Mouse (Mus musculus): Measurements from ENCODE around the gene Fam217a. TPM values are rescaled to one million over a fixed set of nuclear protein-coding genes. Genes with fewer than 3 reads are reported as not detected.

Gene Fam217a
- 0.39 TPM in 1 of 4 replicates, not detected in the others for total RNA-seq (2023)

GRCm38 (mm10) chr13:34924210-34924609 is at the start of gene Fam217a, which contains the start of gene 4933417A18Rik:
Gene Fam217a (minus strand): TSS chr13:34924310.
Gene 4933417A18Rik (plus strand): TSS chr13:34924409.

GRCm38 (mm10) chr13:34963511-34964397 is 39.6 kb upstream of the Fam217a start, which contains the start of gene Eci3:
Gene Eci3 (minus strand): TSS chr13:34963810.

DNA sequence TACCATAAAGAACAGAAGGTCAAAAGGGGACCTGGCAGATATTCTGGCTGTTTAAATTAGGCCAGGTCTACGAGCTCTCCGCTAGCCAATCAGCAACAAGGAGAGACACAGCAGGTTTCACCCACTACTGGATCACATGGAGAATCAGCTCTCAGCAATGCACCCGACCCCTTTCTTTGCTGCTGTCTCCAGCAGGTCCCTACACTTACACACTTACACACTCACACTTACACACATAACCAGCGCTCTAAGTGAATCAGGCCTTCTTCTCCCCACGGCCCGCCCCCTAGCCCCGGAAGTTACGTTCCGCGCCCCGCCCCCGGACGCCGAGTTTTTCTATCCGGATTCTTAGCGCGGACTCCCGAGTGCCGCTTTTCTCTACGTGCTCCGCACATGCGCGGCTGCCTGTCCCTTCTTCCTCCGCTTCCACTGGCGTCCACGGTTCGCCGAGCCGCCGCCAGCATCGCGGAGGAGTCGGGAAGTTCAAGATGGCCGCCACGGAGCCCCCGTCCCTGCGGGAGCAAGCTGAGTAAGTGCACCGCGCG is 48.9 kb downstream of the Fam217a start, which contains the start of gene Prpf4b:
TSS of gene Prpf4b (plus strand) at position 137 of the 545 bp plus-strand sequence.

Other genes starting within 250 kb of the Fam217a start
- gene Fam50b, start 189.5 kb downstream of the Fam217a start, total RNA-seq (2023): not detected in 4 replicates
- 160 to 195 TPM (median 174 TPM) in 4 replicates for gene Prpf4b, start 49.0 kb downstream of the Fam217a start, total RNA-seq (2023)
- not detected in 4 replicates for gene 4933417A18Rik, start 99 bp upstream of the Fam217a start, total RNA-seq (2023)
- gene Eci3, start 39.5 kb upstream of the Fam217a start, total RNA-seq (2023): not detected in 4 replicates
- gene Eci2, start 102.8 kb upstream of the Fam217a start, total RNA-seq (2023): 17.6 to 27.6 TPM (median 19.8 TPM) in 4 replicates